Mouse (Mus musculus): ENCODE data around the gene Vmn1r29.
"Not testable (repeated sequence)": the region's sequence is repeated elsewhere in the genome, so short reads cannot be mapped to it uniquely, and the experiment has no call there.

Vmn1r29 gene

GRCm38 (mm10) chr6:58301249-58301648 is at the start of gene Vmn1r29:
TSS of gene Vmn1r29 (plus strand) at chr6:58301549.
- DNase-seq (ENCODE audit: low spot score in 2 of 2), result no peak

- DNase-seq (ENCODE audit: low spot score in 2 of 2), result no peak
Measured at GRCm38 (mm10) chr6:58261737-58262136, 39.6 kb upstream of the Vmn1r29 start, which contains the start of gene Vmn1r28. TSS of gene Vmn1r28 (plus strand) at chr6:58262037.

GRCm38 (mm10) chr6:58279661-58280060 is 21.7 kb upstream of the Vmn1r29 start:
- not testable (repeated sequence) for DNase-seq (ENCODE audit: low spot score in 2 of 2)

- DNase-seq (ENCODE audit: low spot score in 2 of 2), result no peak
Measured at GRCm38 (mm10) chr6:58292201-58292600, 9.1 kb upstream of the Vmn1r29 start.

GRCm38 (mm10) chr6:58298511-58298910 is 2.8 kb upstream of the Vmn1r29 start:
- not testable (repeated sequence) for DNase-seq (ENCODE audit: low spot score in 2 of 2)

GRCm38 (mm10) chr6:58330686-58331085 is 29.3 kb downstream of the Vmn1r29 start:
- DNase-seq (ENCODE audit: low spot score in 2 of 2), result not testable (repeated sequence)

Measured in spleen, postnatal 10 days (tissue).